Mouse (Mus musculus): ENCODE results near the gene Phospho1.

Phospho1 gene

GRCm38 (mm10) chr11:95812224-95812623 lies 12.1 kb upstream of the Phospho1 start:
- DNase-seq (ENCODE audit: low spot score): no peak

- DNase-seq (ENCODE audit: low spot score): no peak
These were observed 10.2 kb upstream of the Phospho1 start for GRCm38 (mm10) chr11:95814101-95814500.

- DNase-seq (ENCODE audit: low spot score): no peak
These were observed 9.4 kb upstream of the Phospho1 start for GRCm38 (mm10) chr11:95814857-95815256.

- no peak for DNase-seq (ENCODE audit: low spot score)
These were observed 8.9 kb upstream of the Phospho1 start for GRCm38 (mm10) chr11:95815412-95815811.

GRCm38 (mm10) chr11:95819138-95819537 lies 5.2 kb upstream of the Phospho1 start:
- DNase-seq (ENCODE audit: low spot score): no peak

- no peak for DNase-seq (ENCODE audit: low spot score)
These were observed 2.8 kb upstream of the Phospho1 start for GRCm38 (mm10) chr11:95821511-95821910.

GRCm38 (mm10) chr11:95822437-95822836 lies 1.9 kb upstream of the Phospho1 start:
- no peak for DNase-seq (ENCODE audit: low spot score)

GRCm38 (mm10) chr11:95824877-95825243 lies 561 bp downstream of the Phospho1 start:
- no peak for DNase-seq (ENCODE audit: low spot score)

GRCm38 (mm10) chr11:95825625-95826024 lies 1.3 kb downstream of the Phospho1 start:
- DNase-seq (ENCODE audit: low spot score): no peak

GRCm38 (mm10) chr11:95826317-95827167 lies 2.2 kb downstream of the Phospho1 start:
- no peak for DNase-seq (ENCODE audit: low spot score)

GRCm38 (mm10) chr11:95827168-95827447 lies 2.8 kb downstream of the Phospho1 start:
- DNase-seq (ENCODE audit: low spot score): no peak

GRCm38 (mm10) chr11:95827464-95828085 lies 3.3 kb downstream of the Phospho1 start:
- DNase-seq (ENCODE audit: low spot score): no peak

- no peak for DNase-seq (ENCODE audit: low spot score)
These were observed 4.1 kb downstream of the Phospho1 start for GRCm38 (mm10) chr11:95828181-95828964.

GRCm38 (mm10) chr11:95829526-95830050 lies 5.3 kb downstream of the Phospho1 start:
- DNase-seq (ENCODE audit: low spot score): no peak

- DNase-seq (ENCODE audit: low spot score): no peak
These were observed 6.3 kb downstream of the Phospho1 start for GRCm38 (mm10) chr11:95830411-95831275.

- no peak for DNase-seq (ENCODE audit: low spot score)
These were observed 6.9 kb downstream of the Phospho1 start for GRCm38 (mm10) chr11:95831276-95831619.

GRCm38 (mm10) chr11:95831641-95832040 lies 7.3 kb downstream of the Phospho1 start:
- no peak for DNase-seq (ENCODE audit: low spot score)

GRCm38 (mm10) chr11:95832129-95833005 lies 8.1 kb downstream of the Phospho1 start:
- DNase-seq (ENCODE audit: low spot score): no peak

- no peak for DNase-seq (ENCODE audit: low spot score)
These were observed 8.8 kb downstream of the Phospho1 start for GRCm38 (mm10) chr11:95833006-95833570.

GRCm38 (mm10) chr11:95833631-95834142 lies 9.4 kb downstream of the Phospho1 start:
- DNase-seq (ENCODE audit: low spot score): no peak

Measured in spleen, adult 12 weeks (tissue).